Mouse (Mus musculus) telencephalon, adult 2 months (tissue): ENCODE results near the gene Evx2.
A peak's percentile ranks its signal among the peaks of the same experiment; 100 is the strongest.

ENCODE experiments used
- DNase-seq: peaks from one replicate; pipeline ENCODE4 v3.0.0-alpha.2; 2011; ENCODE audit warnings: low read depth, low spot score

Gene Evx2

GRCm38 (mm10) chr2:74695813-74696430 is 36.6 kb upstream of the Evx2 start:
- DNase-seq, result no peak

GRCm38 (mm10) chr2:74695383-74695782 is 36.0 kb upstream of the Evx2 start:
- DNase-seq, result no peak

GRCm38 (mm10) chr2:74694066-74694465 is 34.7 kb upstream of the Evx2 start:
- DNase-seq, result no peak

GRCm38 (mm10) chr2:74693432-74693827 is 34.1 kb upstream of the Evx2 start:
- DNase-seq, result no peak

DNA sequence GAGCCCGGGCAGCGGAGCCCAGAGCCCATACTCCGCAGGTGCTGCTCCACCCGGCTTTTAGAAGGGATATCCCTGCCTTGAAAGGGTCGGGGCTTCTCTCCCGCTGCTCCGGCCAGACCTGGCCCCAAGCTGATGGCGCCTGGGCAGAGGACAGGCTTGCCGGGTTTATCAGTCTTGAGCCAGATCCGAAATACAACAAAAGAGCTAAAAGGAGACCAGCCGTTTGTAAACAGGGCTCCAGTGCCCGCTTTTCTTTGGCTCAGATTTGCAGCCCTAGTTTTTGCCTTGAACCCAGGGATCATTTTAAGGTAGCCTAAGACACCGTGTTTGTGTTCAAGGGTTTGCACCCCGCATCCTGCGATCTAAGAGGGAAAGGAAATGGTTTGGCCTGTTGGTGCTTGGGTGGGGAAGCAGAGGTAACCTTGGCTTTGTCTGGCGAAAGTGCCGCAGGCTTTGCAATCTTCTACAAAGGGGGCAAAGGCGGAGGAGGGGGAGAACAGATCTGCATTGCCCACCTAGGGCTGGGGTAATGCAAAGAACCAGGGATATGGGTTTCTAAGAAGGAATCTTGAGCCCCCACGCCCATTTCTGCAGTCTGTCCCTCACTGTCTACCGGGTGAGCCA is 33.6 kb upstream of the Evx2 start:
- DNase-seq, result no peak

DNA sequence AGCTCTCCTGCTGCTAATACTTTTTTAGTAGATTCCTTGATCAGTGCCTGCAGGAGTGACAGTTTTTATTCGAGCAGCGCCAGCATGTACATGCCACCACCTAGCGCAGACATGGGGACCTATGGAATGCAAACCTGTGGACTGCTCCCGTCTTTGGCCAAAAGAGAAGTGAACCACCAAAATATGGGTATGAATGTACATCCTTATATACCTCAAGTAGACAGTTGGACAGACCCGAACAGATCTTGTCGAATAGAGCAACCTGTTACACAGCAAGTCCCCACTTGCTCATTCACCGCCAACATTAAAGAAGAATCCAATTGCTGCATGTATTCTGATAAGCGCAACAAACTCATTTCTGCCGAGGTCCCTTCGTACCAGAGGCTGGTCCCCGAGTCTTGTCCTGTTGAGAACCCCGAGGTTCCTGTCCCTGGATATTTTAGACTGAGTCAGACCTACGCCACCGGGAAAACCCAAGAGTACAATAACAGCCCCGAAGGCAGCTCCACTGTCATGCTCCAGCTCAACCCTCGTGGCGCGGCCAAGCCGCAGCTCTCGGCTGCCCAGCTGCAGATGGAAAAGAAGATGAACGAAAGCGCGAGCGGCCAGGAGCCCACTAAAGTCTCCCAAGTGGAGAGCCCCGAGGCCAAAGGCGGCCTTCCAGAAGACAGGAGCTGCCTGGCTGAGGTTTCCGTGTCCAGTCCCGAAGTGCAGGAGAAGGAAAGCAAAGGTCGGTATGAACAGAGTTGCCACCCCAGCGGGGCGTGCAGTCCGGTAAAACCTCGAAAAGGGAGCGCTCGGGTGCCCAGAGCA is 32.8 kb upstream of the Evx2 start:
- DNase-seq, result no peak

DNA sequence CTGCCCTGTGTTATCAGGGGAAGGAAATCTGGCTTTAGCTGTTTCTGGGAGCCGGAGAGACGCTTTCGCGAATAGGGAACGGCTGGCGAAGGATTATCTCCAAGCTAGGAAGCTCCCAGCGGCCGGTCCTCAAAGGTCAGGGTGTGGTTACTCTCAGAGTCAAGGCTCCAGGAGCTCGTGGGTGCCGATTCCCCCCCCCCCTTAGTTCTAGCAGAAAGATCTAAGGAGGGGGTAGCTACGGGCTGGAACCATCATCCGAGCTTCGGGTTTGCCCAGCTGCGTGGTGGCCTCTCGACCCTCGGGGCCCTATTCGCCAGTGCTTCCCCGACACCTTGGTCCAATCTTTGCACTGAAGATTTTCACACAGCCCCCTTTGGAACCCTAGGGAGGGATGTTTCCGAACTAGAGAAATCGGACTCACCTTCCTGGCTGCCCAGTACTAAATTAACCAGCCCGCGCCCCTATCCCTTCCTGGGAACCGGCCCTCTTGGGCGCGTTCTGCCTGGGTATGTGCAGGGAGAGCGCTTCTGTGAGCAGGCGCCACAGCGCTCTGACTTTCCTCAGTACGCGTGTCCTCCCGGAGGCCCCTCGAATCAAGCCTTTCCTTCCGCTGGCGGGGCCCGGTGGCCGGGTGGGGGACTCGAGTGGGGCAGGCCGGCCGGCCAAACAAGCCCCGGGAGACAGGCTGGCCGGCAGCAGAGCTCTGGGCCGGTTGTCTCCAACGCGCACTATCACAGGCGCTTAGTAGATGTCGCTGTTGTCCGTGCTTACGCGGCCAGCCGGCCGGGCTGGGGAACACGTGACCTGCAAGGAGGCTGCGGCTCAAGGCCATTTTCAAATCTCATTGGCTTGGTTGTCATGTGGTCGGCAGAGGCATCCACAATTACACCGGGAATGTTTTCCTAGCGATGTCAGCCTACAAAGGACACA is 31.9 kb upstream of the Evx2 start, which contains the start of gene Hoxd10:
Gene Hoxd10 (plus strand): TSS at position 903 of the 930 bp plus-strand sequence.
- no peak for DNase-seq

GRCm38 (mm10) chr2:74690338-74690716 is 31.0 kb upstream of the Evx2 start:
- no peak for DNase-seq

DNA sequence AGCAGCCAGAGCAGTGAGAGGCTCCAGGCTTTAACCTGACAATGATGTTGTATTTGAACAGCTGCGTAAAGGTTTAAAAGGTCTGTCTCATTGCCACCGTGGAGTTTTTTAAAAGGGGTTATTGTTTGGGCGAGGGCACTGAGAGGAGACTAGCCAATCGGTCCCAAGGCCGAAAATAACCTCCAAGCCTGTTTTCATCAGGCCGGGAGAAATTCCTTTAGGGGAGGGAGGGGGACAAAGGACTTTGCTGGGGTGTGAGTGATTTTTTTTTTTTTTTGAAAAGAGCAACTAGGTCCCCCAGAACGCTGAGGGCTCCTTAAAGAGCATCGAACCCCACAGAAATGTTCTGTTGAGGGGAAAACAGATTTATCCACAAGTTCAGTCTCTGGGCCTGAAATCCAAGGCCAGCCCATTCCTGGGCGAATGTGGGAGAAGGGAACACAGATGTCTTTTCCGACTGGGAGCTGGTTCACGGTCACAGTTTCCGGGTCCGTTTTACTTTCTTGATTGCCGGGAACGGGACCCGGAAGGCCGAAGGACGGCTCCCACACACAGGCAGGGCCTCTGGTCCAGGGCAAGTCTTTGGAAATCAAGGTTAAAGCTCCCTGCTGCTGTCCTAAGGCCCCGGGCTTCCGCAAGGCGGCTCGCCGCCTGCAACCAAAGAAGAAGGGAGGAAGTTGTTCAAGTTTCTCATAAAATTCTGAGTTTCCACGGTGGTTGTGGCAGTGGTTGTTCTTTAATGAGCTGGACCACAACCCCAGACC is 30.4 kb upstream of the Evx2 start:
- no peak for DNase-seq

DNA sequence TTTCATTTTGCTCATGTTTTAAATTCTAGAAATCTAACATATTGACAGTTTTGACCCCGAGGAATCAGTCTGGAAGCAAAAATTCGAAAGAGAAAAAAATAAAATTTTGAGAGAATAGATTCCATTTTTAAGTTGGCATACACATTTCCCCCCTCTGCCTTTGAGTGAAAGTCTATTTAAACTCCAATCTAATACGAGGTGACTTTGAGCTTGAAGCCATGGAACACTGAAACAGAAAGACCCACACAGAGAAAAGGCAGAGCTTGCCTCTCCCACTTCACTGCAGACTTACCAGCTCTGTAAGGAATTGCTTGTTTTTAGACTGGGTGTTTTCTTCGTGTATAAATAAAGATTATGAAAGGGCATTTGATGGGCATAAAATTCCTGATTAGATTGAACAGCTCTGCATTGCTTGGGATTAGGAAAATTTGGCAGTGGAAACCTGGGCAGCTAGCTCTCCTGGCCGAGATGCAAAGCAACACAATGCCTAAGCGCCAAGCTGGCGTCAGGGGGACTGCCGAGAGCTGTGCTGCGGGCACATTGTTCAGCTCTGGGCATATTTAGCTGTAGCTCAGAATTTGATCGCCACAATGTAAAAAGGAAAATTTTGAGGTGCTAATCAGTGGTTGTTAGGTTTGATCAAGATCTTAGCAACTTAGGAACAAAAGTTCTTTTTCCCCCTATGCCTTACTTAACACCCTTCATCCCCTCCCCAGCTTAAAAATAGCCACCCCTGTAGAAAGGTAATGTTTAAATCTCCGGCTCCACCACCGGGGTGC is 29.6 kb upstream of the Evx2 start:
- no peak for DNase-seq

DNA sequence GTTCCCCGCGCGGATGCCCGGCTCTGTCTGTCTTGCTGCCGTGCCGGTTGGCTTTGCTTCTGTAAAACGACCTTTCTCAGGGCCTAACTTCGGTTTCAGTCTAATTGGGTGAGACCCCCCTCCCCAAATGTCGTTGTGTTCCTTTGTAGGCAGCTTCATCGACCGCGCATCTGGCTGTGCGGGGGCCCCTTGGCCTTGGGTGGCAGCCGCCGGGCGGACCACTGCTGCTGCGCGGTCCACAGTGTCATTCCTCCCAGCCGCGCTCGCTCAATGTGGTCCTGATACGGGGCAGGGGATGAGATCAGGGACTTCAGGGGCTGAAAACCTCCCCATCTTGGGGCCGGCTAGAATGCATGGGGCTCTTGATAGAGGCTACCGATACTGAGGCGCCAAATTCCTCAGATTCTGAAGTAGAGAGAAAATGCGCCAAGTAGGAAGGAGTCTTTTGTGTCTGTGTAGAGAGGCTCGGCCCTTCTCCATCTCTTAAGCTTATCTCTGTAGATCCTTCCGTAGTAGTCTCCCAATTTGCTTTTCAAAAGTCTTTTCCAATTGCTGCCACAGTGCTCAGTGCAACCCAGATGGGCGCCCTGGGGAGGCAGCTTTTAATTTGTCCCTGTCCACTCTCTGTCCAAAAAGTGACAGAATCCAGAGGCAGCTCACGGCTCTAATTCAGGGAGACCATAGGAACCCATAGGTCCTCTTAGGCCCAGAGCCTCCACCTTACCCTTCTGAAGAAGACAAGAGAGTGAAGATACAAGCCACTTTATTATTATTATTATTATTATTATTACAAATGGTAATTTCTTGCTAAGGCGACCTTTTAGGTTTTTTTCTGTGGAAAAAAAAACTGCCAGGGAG is 28.6 kb upstream of the Evx2 start:
- no peak for DNase-seq

DNA sequence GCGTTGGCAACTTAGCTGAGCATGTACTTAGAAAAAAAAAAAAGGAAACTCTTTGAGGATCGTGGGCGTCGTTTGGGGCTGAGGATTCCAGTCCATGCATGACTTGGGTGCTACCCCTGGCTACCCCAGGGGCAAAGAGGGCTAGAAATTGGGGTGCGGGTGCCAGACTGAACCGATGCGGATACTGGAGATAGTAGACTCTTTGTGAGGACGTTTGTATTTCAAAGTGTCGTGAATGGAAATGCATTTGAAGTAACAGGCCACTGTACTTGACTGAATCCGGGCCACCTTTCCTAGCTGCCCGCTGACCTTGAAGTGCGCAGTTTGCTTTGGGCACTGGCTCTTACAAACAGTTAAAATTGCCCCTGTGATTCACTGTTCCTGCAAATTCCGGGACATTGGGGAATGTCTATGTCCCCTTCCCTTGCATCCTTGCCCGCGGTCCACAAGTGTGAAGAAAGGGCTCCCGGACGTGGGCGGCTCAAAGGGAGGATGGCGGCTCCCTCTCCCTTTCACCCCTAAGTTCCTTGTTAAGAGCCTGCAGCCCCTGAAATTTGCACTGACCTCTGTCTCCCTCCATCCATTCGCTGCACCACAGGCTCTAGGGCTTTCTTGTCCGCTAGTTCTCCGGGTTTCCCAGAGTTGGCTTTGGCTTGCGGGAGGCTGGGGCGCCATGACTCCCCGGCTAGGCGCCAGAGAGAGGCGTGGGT is 27.8 kb upstream of the Evx2 start:
- no peak for DNase-seq

DNA sequence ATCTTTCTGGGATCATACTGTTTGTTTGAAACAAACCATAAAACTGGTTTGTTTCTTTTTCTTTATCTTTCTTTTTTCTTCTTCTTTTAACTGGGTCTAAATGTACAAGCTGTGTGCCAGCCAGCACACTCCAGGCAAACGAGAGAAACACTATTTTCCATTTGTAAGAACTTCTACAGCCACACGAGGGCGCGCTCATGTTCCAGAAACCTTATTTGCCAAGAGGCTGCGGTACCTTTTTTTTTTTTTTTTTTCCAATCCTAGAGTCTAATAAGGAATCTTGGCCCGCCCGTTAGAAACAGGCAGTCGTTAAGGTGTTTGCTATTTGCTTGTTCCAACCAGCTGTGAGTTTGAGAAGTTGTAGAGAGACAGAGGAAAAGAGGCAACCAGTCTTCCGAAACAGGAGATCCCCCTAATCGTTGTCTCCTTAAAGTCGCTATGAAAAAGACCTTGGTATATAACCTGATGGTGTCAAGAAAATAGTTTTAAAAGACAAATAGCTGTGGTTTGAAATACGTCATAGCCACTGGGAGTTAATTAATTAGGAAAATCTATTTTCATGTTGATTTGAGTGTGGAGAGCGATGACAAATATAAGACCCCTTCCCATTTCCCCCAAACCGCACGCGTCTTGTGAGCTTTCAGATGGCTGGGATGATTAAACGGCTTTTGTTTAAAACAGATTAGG is 27.1 kb upstream of the Evx2 start:
- DNase-seq, result peak; percentile 31

DNA sequence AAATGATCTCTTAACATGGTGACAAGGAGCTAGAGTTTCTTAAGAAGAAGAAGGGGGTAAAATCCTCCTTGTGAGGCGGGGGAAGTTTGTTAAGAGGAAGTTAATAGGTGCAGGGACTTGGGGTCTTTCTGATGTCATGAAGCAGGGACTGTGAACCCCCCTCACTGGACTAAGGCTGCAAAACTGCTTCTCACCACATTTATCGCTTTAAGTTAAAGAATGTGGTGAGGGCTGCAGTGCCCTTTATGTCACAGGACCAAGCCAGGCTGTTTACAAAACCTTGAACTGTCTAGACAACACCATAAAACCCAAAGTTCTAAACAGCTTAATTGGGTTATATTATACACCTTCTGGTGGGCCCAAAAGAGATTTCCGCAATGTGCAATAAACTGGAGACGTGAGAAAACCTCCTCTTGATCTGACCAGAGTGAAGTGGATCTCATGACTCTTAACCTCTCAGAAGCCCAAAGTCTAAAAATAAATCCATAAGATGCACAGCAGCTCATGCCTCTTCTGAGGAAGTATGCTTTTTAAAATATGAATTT is 25.8 kb upstream of the Evx2 start:
- DNase-seq, result no peak

GRCm38 (mm10) chr2:74684106-74684505 is 24.7 kb upstream of the Evx2 start:
- no peak for DNase-seq

- DNase-seq, result no peak
Measured at GRCm38 (mm10) chr2:74683471-74683951, 24.2 kb upstream of the Evx2 start.

- DNase-seq, result no peak
Measured at GRCm38 (mm10) chr2:74682796-74683195, 23.4 kb upstream of the Evx2 start.
